Mouse (Mus musculus) MN1 (cell line): ENCODE results near the gene Rhoj.
"Not testable (repeated sequence)": the region's sequence is repeated elsewhere in the genome, so short reads cannot be mapped to it uniquely, and the experiment has no call there.

Experiments
- DNase-seq: peaks from one replicate; pipeline ENCODE4 v3.0.0-alpha.2; 2016; ENCODE audit warnings: low spot score

Gene Rhoj

DNA sequence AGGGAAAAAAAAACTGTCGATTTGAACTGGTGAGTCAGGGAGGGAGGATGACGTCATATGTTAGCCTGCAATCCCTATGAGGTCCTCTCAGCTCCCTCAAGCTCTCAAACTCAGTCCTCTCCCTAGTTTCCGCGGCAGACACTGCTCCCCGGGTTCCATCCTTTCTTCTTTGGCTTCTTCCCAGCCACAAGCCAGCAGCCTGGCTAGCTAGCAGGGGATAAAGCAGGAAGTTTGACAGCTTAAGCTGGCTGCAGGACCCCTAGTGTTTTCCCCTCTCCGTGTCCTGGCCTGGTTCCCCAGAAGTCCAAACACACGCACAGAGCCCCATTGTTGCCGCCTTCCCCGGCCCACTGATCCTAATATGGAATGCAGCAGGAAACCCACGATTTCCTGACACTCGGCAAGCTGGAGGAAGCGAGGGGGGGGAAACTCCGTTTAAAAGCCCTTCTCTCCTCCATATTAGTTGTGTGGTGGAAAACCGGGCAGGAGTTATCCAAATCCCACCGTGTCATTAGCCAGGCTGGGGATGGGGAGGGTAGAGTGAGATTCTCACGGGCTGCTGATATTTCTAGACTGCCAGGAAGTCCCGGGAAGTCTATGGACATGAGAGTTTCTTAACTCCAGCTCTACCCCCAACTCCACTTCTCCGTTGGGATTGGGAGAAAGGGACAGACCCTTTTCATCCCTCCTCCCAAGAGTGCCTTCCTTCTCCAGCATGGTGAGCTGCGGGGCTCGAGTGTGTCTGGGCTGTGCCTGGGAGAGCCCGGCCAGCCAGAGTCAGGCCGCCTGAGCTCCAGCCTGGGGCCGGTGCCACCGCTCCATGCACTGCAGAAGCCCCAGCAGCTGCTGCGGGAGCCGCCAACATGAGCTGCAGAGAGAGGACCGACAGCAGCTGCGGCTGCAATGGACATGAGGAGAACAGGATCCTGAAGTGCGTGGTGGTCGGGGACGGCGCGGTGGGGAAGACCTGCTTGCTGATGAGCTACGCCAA, at the start of gene Rhoj:
Rhoj (plus strand) TSS at position 362 of the 991 bp plus-strand sequence.
- no peak for DNase-seq

GRCm38 (mm10) chr12:75271726-75272125, 36.4 kb upstream of the Rhoj start:
- DNase-seq = no peak

- no peak for DNase-seq
Measured at GRCm38 (mm10) chr12:75275730-75276129, 32.4 kb upstream of the Rhoj start.

GRCm38 (mm10) chr12:75277425-75277824, 30.7 kb upstream of the Rhoj start:
- no peak for DNase-seq

DNA sequence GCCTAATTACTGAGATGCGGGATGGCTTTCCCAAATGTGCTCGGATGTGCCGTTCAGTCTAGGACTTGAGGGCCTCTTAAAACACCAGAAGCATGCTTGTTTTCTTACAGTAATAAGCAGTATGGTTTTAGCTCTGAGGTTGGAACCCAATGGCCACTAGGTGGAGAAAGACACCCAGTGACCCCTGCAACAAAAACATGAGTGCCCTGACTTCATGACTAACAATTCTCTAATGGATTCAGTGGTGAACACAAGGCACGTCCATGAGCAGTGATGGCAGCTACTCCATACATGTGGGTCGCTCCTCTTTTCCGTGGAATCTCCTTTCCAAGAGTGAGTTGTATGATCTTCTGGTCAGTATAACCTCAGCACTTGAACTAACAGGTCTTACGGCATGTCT, 27.6 kb upstream of the Rhoj start:
- no peak for DNase-seq

GRCm38 (mm10) chr12:75283226-75283625, 24.9 kb upstream of the Rhoj start:
- DNase-seq = no peak

- DNase-seq = no peak
Measured at GRCm38 (mm10) chr12:75286166-75286565, 22.0 kb upstream of the Rhoj start.

- no peak for DNase-seq
Measured at GRCm38 (mm10) chr12:75290524-75290923, 17.6 kb upstream of the Rhoj start.

DNA sequence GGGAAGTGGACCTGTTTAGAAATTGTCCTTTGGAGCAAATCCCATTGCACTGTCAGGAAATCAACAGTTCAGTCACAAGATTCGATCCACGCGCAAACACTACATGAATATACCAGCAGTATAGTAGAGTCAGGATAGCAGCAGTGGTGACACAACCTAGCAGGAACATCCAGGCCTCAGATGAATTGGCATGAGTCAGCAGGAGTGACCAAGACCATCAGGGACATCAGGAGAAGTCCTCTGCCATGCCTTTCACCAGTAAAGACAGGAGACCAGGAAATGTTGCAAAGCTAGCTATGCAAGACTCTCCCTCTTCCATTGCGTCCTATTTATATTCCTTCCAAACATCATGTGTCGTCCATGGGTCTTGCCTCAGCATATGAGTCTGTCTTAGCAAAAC, 16.6 kb upstream of the Rhoj start:
- DNase-seq = no peak

DNA sequence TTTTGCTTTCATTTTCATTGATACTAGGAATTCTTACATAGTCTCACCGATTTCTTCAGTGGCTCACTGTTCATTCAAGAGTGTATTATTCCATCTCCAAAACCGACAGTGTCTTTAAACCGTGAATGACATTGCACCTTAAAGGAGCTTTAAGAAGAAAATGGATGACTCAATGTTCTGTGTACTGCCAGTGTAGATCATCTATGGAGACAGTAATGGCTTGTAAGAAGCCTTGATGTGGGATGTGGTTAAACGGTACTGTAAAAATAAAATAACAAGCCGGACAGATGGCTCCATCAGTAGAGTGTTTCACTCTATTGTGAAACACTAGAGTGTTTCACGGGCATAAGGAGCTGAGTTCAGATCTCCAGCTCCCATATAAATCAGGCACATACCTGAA, 15.2 kb upstream of the Rhoj start:
- DNase-seq = no peak

- no peak for DNase-seq
Measured at GRCm38 (mm10) chr12:75299865-75300264, 8.3 kb upstream of the Rhoj start.

- DNase-seq = peak; percentile 29
Measured at GRCm38 (mm10) chr12:75304132-75304531, 4.0 kb upstream of the Rhoj start.

GRCm38 (mm10) chr12:75309756-75310155, 1.6 kb downstream of the Rhoj start:
- no peak for DNase-seq

DNA sequence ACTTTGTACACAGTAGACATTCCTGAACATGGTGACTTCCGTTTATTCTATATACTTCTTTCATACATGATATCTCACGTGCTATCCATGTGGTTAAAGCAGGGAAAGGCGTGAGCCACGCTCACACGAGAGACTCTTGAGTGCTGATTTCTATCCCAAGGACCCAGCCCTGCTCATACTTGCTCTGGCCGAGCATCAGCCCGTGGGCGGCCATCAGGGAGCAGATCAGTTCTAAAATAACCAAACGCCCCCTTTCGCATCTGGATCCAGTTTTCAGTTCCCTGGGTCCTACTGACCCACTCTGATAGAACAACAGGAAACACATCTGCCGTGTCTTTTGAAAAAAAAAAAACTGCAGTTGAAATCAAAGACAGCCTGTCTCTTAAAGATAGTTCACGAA, 2.6 kb downstream of the Rhoj start:
- no peak for DNase-seq

DNA sequence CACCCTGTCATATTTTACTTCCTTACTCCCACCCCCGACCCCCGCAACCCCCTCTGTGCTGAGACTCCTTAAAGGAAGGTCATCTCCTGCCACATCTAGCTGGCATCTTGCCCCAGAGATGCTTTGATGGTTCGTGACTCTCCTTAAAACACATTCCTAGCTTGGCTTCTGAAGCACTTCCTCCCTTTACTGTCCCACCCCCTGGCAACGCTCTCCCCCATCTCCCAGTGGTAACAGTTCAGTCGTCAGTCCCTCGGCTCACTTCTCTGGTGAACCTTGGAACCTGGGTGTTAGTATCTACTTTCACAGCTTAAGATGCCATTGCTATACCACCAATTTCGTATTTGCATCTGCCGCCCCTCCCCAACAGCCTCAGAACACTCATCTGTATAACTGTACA, 3.8 kb downstream of the Rhoj start:
- DNase-seq = no peak

GRCm38 (mm10) chr12:75313992-75314391, 5.9 kb downstream of the Rhoj start:
- DNase-seq = no peak

- no peak for DNase-seq
Measured at GRCm38 (mm10) chr12:75315851-75316250, 7.7 kb downstream of the Rhoj start.

DNA sequence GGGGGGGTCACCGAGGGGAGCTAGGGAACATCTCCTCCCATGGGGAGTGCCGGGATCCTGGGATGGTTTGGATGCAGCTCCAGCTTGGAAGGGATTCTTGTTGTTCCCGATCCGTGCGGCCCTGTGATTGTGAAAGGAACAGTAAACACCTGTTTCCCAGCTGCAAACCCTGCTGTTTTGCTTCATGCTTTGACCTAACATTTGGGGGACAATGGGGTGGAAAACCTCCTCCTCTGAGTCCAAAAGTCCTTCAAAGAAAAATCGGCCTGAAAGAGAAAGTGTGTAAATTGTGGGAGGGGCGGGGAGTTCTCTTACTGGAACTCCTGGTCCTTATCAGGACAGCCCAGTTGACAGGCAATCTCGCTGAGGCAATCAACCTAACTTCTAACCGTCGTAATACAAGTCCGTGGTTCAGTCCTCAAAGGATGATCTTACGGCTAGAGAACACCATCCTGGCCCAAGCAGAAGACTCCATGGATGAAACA, 12.4 kb downstream of the Rhoj start:
- no peak for DNase-seq

DNA sequence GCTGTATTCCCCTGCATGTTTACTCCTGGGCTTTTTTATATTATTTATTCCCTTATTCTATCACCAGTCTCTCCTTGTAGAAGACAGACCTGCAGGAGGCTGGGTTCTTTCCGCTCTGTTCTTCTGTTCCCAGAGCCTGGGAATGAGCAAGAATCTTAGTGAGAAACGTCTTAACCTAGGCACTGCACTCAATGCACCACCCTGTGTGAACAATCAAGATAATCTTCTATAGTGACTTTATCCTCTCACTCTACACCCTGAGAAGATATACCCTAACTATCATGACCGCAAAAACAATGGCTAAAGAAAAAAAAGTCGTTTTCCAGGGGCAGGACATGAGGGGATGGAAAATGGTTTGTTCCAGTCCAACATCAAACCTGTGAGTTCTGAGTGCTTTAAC, 13.1 kb downstream of the Rhoj start:
- DNase-seq = no peak

DNA sequence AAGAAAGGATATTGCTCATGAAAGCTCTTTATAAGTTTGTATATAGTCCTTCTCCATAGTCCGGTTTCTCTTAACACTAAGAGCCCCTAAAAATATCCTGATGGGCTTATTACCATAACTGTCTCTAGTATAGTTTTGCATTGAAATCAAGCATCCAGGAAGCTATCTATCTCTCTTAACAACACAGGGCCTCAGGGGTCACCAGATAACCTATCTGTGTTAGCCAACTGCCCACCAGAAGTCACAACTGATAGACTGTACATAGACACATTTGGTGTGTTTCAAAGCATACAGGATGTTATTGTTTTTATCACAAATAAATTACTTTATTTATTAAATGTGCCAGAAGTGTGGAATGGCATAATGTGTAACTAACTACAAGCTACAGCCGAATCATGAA, 21.1 kb downstream of the Rhoj start:
- no peak for DNase-seq

DNA sequence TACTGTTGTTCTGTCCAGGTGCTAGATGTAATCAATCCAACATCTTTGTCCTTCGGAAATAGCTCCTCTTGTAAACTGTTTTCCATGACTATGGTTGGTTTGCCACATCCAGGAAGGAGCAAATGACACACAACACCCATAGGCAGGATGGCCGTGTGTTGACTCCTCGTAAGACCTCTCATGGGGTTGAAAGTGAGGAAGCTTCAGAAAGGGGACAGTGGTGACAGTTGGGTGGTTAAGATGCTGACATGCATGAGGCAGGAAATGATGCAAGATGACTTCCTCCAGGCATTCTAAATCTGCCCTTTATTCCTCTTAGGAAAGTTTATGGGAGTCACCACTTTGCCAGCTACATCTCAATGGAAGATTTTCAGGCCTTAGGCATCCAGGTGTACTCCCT, 31.8 kb downstream of the Rhoj start:
- no peak for DNase-seq

- DNase-seq = no peak
Measured at GRCm38 (mm10) chr12:75340331-75340730, 32.2 kb downstream of the Rhoj start.

GRCm38 (mm10) chr12:75348551-75348950, 40.4 kb downstream of the Rhoj start:
- DNase-seq = no peak

GRCm38 (mm10) chr12:75349537-75349936, 41.4 kb downstream of the Rhoj start:
- not testable (repeated sequence) for DNase-seq
